ENCODE assay signal across 18 mouse cellular contexts in genomic region chr15:79519400-79520220, GRCm38 (mm10). TPM values are rescaled to one million over a fixed set of nuclear protein-coding genes. Genes with fewer than 3 reads are reported as not detected.
DNase-seq lines count a peak whose midpoint lies in the region; ATAC-seq and TF ChIP-seq lines count a peak whose summit lies in the region.
"Had no signal": no experiment of that assay in that cellular context is flagged by ENCODE, and none has a peak within 500 bp of the region (broad histone marks: within the 10 kb centered on the region; RNA-seq: fewer than 3 reads in every experiment).

No protein-coding gene starts in this region.

- H3K9ac ChIP-seq in liver, embryonic 15.5 days = no peak overlapping the region
- H3K9ac ChIP-seq: hindbrain, embryonic 13.5 days had no signal

- H3K4me3 ChIP-seq in G1E (ENCODE audit: low read depth, low read length) = peak overlapping the region; percentile 50; the same call in 1 of the 2 replicates
- H3K4me3 ChIP-seq in liver, embryonic 15.5 days (replicated peaks) = no peak overlapping the region
- H3K4me3 ChIP-seq: hindbrain, embryonic 13.5 days; megakaryocyte, embryonic 14.5 days had no signal

- H3K27me3 ChIP-seq in G1E (ENCODE audit: insufficient read depth, low read length) = peaks cover 36% of the 10 kb centered on the region
- H3K27me3 ChIP-seq in liver, embryonic 15.5 days = peaks cover 52% of the 10 kb centered on the region

- peaks cover 12% of the 10 kb centered on the region for H3K4me1 ChIP-seq in G1E (ENCODE audit: insufficient read depth, low read depth, low read length)
- H3K4me1 ChIP-seq in liver, embryonic 15.5 days (replicated peaks) = peaks cover 28% of the 10 kb centered on the region

- peak overlapping the region; percentile 20 for H3K4me2 ChIP-seq in liver, embryonic 15.5 days
- H3K4me2 ChIP-seq: hindbrain, embryonic 13.5 days had no signal

- H3K27ac ChIP-seq in liver, embryonic 15.5 days (replicated peaks) = no peak overlapping the region
- H3K27ac ChIP-seq: hindbrain, embryonic 13.5 days had no signal

- no peak for TF ChIP-seq CTCF in G1E (IDR thresholded peaks at IDR 0.05; ENCODE audit: low read depth, low read length)

- DNase-seq in A20 (ENCODE audit: low read depth, low spot score) (peak; percentile 24), G1E (ENCODE audit: low spot score) (no peak)
- no peak for DNase-seq in spleen, postnatal 14 days (ENCODE audit: low spot score in 2 of 2)
- DNase-seq in spleen, adult 12 weeks (ENCODE audit: low spot score) = no peak
- no peak for DNase-seq in embryo, embryonic 10 days (ENCODE audit: low spot score)
- DNase-seq: cerebellum, adult 2 months; gastrocnemius, postnatal 25 days; kidney, postnatal 4 days; lung, adult 2 months; right cerebral cortex, adult 18-20 months had no signal

- ATAC-seq in G1E (ENCODE audit: extremely low read depth, insufficient number of reproducible peaks, low FRiP score, poor library complexity, severe bottlenecking) = no peak
- ATAC-seq in granulocyte monocyte progenitor cell, adult 5-6 weeks (replicated peaks; ENCODE audit: poor library complexity, severe bottlenecking) = 0 out of 2 replicates have a peak, but pooled peaks have one; percentile 12
- no peak for ATAC-seq in liver, embryonic 15.5 days (ENCODE audit: insufficient read depth)
- ATAC-seq: activated CD4-positive, CD25-positive, alpha-beta regulatory T cell, adult 4 months; intestine, embryonic 16.5 days had no signal

- H3K36me3 ChIP-seq in G1E (replicated peaks) = no peaks in the 10 kb centered on the region
- H3K36me3 ChIP-seq in liver, embryonic 15.5 days (replicated peaks) = no peaks in the 10 kb centered on the region

- 42% methylated on average over 16 of the region's 16 CpGs for WGBS in liver, embryonic 15.5 days (ENCODE audit: insufficient replicate concordance)

- peaks cover 11% of the 10 kb centered on the region for H3K9me3 ChIP-seq in G1E (replicated peaks)
- no peaks in the 10 kb centered on the region for H3K9me3 ChIP-seq in liver, embryonic 15.5 days (replicated peaks)
- H3K9me3 ChIP-seq: hindbrain, embryonic 13.5 days had no signal

RNA-seq across cellular contexts. Expression of gene Kdelr3, which starts 3.4 kb away (rescaled TPM):
- not detected in 2 replicates for total RNA-seq in G1E (2014; fragmentation: Nextera tagmentation)
- 0.05 TPM in 1 of 2 replicates, not detected in the other for total RNA-seq in G1E (2017)
- not detected in 2 replicates for polyA plus RNA-seq in G1E (2012)
- total RNA-seq in granulocyte monocyte progenitor cell, adult 5-6 weeks (2014; fragmentation: Nextera tagmentation) = 0.38 TPM in 1 of 2 replicates, not detected in the other
- 0.56 TPM in 1 of 2 replicates, not detected in the other for total RNA-seq in granulocyte monocyte progenitor cell, adult 5-6 weeks (2017)
- 4.5 and 5.3 TPM in 2 replicates for polyA plus RNA-seq in liver, embryonic 15.5 days (2015; fragmentation: Nextera tagmentation; extraction: Ambion mirVana)
- total RNA-seq: neutrophil, adult 5-6 weeks had no signal

RNA-seq across cellular contexts. Expression of gene Kcnj4, which starts 14.6 kb away (rescaled TPM):
- total RNA-seq in G1E (2014; fragmentation: Nextera tagmentation) = not detected in 2 replicates
- total RNA-seq in G1E (2017) = 0.05 TPM in 1 of 2 replicates, not detected in the other
- polyA plus RNA-seq in G1E (2012) = not detected in 2 replicates
- not detected in 2 replicates for total RNA-seq in granulocyte monocyte progenitor cell, adult 5-6 weeks (2014; fragmentation: Nextera tagmentation)
- total RNA-seq in granulocyte monocyte progenitor cell, adult 5-6 weeks (2017) = not detected in 2 replicates
- not detected in 2 replicates for polyA plus RNA-seq in liver, embryonic 15.5 days (2015; fragmentation: Nextera tagmentation; extraction: Ambion mirVana)
- total RNA-seq: gastrocnemius, postnatal 25 days; neutrophil, adult 5-6 weeks had no signal
- polyA plus RNA-seq: activated CD4-positive, CD25-positive, alpha-beta regulatory T cell, adult 4 months; hindbrain, embryonic 13.5 days; intestine, embryonic 16.5 days; lung, adult 2 months; spleen, adult 2 months had no signal

RNA-seq across cellular contexts. Expression of gene Ddx17, which starts 26.9 kb away (rescaled TPM):
- total RNA-seq in G1E (2014; fragmentation: Nextera tagmentation) (238 and 294 TPM in 2 replicates), G1E (2017) (191 and 220 TPM in 2 replicates)
- polyA plus RNA-seq in G1E (2012) = 54.2 and 61.0 TPM in 2 replicates
- 159 and 203 TPM in 2 replicates for total RNA-seq in granulocyte monocyte progenitor cell, adult 5-6 weeks (2014; fragmentation: Nextera tagmentation)
- 124 and 142 TPM in 2 replicates for total RNA-seq in granulocyte monocyte progenitor cell, adult 5-6 weeks (2017)
- polyA plus RNA-seq in liver, embryonic 15.5 days (2015; fragmentation: Nextera tagmentation; extraction: Ambion mirVana) = 11.6 and 12.8 TPM in 2 replicates
